Mouse (Mus musculus): ENCODE data around the gene Pold1. TPM values are rescaled to one million over a fixed set of nuclear protein-coding genes. Genes with fewer than 3 reads are reported as not detected.

Gene Pold1
- 10 to 100 TPM; 57.0 to 70.9 TPM for total RNA-seq (2023)

DNA sequence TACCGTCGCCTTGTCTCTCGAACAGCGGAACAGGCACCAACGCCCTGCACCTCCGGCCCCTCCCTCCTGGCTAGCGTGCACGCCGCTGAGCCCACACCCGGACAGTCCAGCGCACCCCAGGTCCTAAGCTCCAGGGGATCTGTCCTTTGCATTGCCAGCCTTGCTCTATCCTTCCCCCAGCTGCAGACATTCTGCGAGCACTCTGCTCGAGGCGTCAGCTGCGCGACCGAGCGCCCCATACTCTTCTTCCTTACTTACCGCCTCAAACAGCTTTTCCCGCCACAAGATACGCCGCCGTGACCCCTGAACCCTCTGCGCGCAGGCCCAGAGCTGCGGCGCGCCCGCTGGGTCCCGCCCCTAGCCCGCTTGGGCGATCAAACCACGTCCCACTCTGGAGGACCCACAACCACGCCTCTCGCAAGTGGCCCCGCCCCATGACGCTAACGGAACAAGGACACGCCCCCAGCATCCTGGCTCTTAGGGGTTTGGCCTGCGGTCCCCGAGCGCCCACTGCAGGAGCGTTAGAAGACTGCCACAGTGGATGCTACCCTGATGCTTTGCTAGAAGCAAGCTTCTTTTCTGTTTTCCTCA is at the start of gene Pold1:
Gene Pold1 (minus strand): TSS at position 353 of the 591 bp plus-strand sequence.

DNA sequence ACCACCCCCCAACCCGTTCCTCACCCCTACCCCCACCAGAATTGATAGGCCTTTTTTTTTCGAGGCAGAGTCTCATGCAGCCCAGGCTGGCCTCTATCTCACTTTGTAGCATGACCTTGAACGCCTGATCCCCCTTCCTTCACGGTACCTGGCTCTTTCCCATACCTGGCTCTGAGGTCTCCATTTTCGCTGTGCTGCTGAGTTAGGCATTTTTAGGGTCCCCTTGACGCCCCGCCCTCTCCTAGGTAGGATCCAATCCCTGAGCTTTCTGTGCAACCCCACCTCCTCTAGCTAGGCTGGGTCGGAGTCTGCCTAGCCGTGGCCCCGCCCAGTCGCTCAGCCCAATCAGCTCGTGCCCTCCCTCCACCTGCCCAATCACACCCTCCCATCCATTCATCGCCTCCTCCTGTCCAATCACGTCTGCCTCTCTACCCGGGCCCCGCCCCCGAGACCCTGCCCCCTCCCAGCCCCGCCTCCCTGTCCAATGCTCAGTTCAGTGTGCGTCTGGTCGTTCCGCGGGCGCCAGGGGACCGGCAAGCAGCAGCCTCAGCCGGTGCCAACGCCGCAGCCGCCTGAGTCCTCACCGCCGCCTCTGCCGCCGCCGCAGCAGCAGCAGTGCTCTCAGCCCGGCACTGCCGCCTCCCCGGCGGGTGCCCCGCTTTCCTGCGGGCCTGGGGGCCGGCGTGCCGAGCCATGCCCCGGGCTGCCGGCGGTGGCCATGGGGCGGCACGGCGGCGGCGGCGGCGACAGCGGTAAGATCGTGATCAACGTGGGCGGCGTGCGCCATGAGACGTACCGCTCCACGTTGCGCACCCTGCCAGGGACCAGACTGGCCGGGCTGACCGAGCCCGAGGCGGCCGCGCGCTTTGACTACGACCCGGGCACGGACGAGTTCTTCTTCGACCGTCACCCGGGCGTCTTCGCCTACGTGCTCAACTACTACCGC is 42.0 kb upstream of the Pold1 start, which contains the start of gene Kcnc3:
Gene Kcnc3 (plus strand): TSS at position 263 of the 946 bp plus-strand sequence.

DNA sequence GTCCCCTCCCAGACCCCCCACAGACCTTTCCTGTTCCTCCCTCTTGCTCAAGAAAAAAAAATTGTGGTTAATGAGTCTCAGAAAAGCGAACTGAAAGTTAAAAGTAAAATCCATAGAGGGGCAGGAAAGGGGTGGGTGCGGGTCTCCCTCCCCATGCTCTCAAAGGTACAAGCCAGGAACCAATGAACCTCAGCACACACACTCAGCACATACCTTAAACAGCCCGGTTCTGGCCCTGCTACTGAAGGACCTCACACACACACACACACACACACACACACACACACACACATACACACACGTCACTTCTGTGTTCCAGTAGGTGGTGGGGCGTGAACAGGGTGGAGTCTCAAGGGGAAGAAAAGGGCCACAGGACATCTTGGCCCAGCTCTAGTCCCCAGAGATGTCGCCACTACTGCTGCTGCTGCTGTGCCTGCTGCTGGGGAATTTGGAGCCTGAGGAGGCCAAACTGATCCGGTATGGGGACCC is 23.6 kb upstream of the Pold1 start, which contains the start of gene Napsa:
Gene Napsa (plus strand): TSS at position 168 of the 489 bp plus-strand sequence.

DNA sequence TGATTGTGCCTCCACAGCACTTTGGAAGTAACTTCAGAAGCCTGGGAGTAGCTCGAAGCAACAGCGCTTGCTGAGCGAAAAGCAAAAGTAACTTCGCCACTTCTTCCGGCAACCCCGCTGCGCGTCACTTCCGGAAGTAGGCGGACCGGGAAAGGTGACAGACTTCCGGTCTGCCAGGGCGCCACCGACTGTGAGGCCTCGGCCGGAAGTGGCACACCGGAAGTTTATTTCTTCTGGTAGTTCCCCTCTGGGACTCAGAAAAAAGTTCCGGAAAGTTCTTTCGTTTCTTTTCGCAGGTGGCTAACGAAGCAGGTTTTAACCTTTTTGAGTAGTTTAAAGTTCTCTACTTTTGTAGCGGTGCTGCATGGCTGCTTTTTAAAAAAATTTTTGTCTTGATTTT is 5.2 kb upstream of the Pold1 start, which contains the start of gene Nr1h2:
Gene Nr1h2 (minus strand): TSS at position 126 of the 400 bp plus-strand sequence.

DNA sequence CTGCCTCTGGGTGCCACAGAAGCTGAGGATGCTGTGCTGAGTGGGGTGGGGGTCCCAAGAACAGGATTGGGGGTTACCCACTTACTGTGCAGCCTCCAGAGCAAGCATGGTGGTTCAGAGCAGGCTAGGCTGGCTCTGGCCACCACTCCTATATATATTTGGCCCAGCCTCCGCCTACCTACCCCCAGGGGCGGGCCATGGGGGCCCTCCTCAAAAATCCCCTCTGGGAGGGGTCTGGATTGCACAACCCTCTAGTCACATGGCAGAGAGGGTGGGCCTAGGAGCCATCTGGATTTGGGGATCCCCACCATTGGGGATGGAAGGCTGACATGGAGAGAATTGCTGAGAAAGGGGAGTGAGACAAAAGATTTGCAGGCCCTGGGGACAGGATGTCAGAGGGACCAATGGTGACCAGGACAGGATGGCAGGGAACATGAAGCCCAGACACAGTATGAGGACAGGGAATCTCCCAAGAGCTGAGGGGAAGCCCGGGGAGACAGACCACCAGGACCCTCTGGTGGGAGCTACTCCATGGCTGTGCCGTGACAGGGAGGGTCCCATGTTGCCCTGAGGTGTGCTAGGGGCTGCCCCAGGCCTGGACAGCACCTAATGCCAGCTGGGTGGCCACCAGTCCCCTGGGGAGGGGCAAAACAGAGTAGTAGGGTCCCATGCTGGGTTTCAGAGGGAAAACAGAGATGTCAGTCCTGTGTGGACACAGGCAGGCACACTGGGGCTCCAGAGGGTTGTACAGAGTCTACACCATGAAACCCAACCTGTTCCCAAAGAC is 16.5 kb downstream of the Pold1 start, which contains the start of gene Spib:
Gene Spib (minus strand): TSS at position 126 of the 787 bp plus-strand sequence.

DNA sequence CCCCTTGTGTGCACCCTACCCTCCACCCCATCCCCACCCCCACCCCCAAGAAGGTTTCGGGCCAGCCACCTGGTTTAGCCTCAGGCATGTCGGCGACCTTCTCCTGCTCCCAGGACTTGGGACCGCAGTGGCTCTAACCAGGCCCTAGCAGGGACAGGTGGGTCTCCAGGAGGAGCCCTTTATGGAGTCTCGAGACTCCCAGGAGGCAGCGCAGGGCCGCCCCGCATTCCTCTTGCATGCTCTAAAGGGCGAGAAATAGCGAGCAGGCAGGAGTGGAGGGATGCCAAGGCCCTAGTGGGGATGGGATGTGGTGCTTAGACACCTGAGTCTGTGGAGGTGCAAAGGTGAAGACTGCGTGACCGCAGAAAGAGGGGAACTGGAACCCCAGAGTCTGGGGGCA is 24.1 kb downstream of the Pold1 start, which contains the start of gene Mybpc2:
Gene Mybpc2 (minus strand): TSS at position 155 of the 400 bp plus-strand sequence.

DNA sequence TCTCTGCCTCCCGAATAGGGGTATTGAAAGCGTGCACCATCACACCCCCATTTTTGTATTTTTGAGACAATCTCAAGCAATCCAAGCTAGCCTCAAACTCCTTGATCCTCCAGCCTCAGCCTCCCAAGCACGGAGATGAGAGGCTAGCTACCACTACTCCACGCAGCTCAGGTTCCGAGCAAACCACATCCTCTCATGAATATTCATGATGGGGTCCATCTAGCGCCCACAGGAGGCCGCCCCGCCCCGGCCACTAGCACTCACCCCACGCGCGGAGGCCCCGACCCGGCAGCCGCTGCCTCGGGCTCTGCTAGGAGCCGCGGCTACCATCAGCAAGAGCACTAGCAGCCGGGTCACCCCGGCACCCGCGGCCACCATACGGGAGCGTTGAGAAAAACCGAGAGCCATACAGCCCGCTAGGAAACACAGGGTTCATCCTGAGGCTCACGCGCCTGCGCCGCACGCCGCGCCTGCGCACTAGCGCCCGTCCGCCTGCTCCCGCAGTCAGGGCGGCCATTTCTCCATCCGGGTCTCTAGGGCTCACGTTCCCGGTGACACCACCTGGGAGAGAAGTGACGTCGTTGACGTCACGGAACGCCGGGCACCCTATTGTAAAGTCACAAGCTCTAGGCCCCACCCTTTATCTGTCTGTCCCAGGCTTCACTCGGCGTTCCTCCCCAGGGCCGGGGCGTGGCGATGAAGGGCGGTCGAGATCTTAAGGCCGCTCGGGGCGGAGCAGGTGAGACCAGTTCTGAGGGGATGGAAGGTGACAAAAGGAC is 52.5 kb downstream of the Pold1 start, which contains the start of the genes Emc10 and Fam71e1:
Gene Emc10 (minus strand): TSS at position 538 of the 779 bp plus-strand sequence.
Gene Fam71e1 (plus strand): TSS at position 590 of the 779 bp plus-strand sequence.

Other genes with a start within 250 kb of the Pold1 start
- under 1 TPM; 0.61 to 0.93 TPM for gene Clec11a, start 241.9 kb downstream of the Pold1 start, total RNA-seq (2023)
- gene Shank1, start 238.6 kb downstream of the Pold1 start, total RNA-seq (2023): under 1 TPM; 0.26 to 0.46 TPM
- under 1 TPM in 1 of 2 experiments, not detected in 1; 0.24 TPM for gene Syt3, start 164.7 kb downstream of the Pold1 start, total RNA-seq (2023)
- gene 1700008O03Rik, start 163.0 kb downstream of the Pold1 start, total RNA-seq (2023): not detected
- gene Lrrc4b, start 119.8 kb downstream of the Pold1 start, total RNA-seq (2023): not detected
- not detected for gene Aspdh, start 83.5 kb downstream of the Pold1 start, total RNA-seq (2023)
- 10 to 100 TPM; 37.7 to 41.6 TPM for gene Josd2, start 80.9 kb downstream of the Pold1 start, total RNA-seq (2023)
- gene Emc10, start 52.3 kb downstream of the Pold1 start, total RNA-seq (2023): 10 to 100 TPM; 32.7 to 36.4 TPM
- 1 to 10 TPM; 2.4 to 7.1 TPM for gene Fam71e1, start 52.3 kb downstream of the Pold1 start, total RNA-seq (2023)
- gene Mybpc2, start 24.2 kb downstream of the Pold1 start, total RNA-seq (2023): under 1 TPM in 1 of 2 experiments, not detected in 1; 0.13 TPM
- gene Spib, start 16.8 kb downstream of the Pold1 start, total RNA-seq (2023): 1 to 10 TPM; 3.1 to 5.3 TPM
- 100 to 1,000 TPM; 255 to 301 TPM for gene Nr1h2, start 5.1 kb upstream of the Pold1 start, total RNA-seq (2023)
- 100 to 1,000 TPM; 142 to 164 TPM for gene Napsa, start 23.5 kb upstream of the Pold1 start, total RNA-seq (2023)
- under 1 TPM; 0.64 to 0.75 TPM for gene Kcnc3, start 41.8 kb upstream of the Pold1 start, total RNA-seq (2023)
- not detected for gene Myh14, start 122.0 kb upstream of the Pold1 start, total RNA-seq (2023)
- gene Izumo2, start 159.9 kb upstream of the Pold1 start, total RNA-seq (2023): not detected
- gene Vrk3, start 199.6 kb upstream of the Pold1 start, total RNA-seq (2023): 10 to 100 TPM; 49.7 to 52.8 TPM
- gene Zfp473, start 202.2 kb upstream of the Pold1 start, total RNA-seq (2023): 1 to 10 TPM; 1.4 to 1.9 TPM